Mouse (Mus musculus) megakaryocyte, adult 5-6 weeks (primary cell): ENCODE measurements around the gene Lonrf3. TPM values are rescaled to one million over a fixed set of nuclear protein-coding genes. Genes with fewer than 3 reads are reported as not detected.

Source experiments
- ATAC-seq: 2 replicates; pipeline ENCODE4 v1.8.0; 2016; ENCODE audit warnings: mild to moderate bottlenecking, inconsistent platforms; ENCODE audit not compliant: poor library complexity, severe bottlenecking
- total RNA-seq, 2 experiments: library from RNA; stranded (forward) in 1 of 2; stranded (reverse) in 1 of 2; fragments of 153-499, 151-499 nt in 1 of 2; fragments of 221-1000, 200-1000 nt in 1 of 2; gene quantifications; 2 replicates each; pipeline versions ENCODE4 v1.2.3 to v1.2.4; 2015 to 2017

Gene Lonrf3
- 10.9 and 11.1 TPM in 2 replicates for total RNA-seq (2015)
- 23.8 and 25.8 TPM in 2 replicates for total RNA-seq (2017)

DNA sequence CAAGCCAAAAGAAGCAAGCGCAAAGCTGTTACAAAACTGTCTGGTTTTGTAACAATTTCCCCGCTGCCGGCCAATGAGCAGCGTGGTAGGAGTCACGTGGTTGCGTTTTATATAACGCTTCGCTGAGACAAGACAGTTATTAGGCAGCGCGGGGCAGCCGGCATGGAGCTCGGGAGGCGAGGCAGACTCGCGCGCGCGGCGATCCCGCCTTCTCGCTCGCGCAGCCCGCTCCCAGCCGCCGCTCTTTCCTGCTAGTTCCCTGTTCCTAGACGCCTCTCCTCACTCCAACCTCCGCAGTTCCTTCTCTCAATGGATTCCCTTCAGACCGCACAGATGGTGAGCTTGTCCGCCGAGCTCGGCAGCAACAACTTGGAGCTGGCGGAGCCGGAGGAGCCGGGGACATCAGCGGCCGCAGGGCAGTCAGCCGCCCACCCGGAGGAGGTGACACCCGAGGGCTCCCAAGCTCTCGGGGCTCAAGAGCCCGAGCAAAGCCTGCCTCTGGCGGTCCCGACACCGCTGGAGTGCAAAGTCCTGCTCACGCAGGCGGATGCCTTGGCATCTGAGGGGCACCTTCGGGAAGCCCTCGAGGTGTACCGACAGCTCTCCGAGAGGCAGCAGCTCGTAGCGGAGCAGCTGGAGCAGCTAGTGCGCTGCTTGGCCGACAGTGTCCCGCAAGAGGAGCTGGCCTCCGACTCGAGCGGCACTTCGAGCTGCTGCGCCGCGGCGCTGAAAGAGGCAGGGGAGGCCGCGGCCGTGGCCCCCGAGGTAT lies at the start of gene Lonrf3:
Lonrf3 (plus strand) TSS at position 83 of the 769 bp plus-strand sequence.
- ATAC-seq, result peak; percentile 79

DNA sequence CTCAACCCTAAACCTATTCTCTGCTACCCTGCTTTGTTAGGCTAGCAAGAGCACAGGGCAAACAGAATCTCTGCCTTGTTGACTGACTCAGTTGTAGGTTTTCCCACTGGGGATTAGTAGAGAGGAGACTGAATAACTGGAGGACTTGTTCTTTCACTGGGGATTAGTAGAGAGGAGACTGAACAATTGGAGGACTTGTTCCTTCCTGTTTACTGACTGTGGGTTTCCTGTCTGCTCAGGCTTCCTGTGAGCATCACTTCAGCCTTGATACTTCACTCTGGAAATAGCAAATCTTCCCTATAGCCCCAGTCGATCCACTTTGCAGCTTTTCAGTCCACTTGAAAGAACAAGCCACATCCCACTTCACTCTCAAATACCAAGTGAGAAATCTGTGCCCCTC lies 49.4 kb upstream of the Lonrf3 start:
- no peak for ATAC-seq

DNA sequence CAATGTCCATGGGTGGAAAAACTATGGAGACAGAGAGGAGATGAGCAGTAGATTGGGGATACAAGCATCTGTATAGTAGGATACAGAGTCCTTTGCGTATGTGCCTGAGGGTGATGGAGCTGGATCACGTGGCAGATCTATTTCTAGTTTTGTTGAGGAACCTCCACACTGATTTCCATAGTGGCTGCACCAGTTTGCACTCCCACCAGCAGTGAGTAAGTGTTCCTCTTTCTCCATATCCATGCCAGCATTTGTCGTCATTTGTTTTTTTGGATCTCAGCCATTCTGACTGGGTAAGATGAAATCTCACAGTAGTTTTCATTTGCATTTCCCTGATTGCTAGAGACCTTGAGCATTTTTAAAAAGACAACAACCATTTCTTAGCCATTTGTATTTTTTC lies 16.7 kb upstream of the Lonrf3 start:
- ATAC-seq, result no peak

DNA sequence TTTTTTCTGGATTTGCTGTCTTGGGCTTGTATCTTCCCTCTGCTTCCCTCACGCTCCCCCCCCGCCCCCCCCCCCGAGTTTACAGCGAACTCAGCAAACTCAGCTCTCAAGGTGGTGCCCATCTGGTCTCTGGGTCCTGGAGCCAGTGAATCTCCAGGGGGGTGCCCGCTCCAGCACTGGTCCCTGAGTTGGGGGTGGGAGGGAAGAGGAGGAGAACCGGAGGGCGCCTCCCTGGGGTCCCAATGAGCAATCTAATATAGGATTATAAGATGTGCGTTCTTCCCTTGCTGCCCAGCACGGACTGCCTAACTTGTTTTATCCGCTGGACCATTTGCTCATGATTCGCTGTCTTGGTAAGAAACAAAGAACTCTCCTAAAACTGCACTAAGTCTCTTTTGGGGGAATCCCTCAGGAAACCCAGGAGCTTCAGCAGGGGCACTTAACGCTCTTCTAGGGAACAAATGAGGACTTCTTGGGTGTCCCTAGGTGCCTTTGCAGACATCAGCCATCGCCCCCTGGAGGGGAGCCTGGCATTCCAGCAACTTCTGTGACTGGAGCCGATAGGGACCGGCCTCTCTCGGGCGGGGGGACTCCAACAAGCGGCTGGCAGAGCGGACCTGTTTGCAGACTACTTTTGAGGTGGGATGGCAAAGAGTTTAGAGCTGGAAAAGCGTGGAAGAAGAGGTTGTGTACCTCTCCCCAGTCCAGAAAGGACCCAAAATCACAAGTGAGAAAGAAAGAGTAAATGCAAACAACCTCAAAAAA lies 480 bp upstream of the Lonrf3 start:
- ATAC-seq, result peak; percentile 51; the same call in 1 of the 2 replicates

DNA sequence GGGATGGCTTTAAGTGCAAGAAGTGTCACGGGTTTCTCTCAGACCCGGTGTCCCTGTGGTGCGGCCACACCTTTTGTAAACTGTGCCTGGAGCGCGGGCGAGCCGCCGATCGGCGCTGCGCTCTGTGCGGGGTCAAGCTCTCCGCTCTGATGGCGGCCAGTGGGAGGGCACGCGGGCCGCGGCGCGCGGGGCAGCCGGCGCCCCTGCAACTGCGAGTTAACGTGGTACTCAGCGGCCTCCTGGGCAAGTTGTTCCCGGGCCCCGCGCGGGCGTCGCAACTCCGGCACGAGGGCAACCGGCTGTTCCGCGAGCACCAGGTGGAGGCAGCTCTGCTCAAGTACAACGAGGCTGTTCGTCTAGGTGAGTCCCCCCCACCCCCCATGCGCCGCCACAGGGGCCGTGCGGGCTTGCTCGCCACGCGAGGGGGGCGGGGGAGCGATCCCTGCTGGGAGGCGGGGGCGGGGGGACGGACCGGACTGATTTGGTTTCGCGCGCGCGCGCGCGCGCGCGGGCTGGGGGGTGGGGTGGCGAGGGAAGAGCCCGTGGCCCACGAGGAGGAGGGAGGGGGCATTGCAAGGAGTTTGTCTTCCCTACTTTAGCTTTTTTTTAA lies 992 bp downstream of the Lonrf3 start:
- ATAC-seq, result no peak

DNA sequence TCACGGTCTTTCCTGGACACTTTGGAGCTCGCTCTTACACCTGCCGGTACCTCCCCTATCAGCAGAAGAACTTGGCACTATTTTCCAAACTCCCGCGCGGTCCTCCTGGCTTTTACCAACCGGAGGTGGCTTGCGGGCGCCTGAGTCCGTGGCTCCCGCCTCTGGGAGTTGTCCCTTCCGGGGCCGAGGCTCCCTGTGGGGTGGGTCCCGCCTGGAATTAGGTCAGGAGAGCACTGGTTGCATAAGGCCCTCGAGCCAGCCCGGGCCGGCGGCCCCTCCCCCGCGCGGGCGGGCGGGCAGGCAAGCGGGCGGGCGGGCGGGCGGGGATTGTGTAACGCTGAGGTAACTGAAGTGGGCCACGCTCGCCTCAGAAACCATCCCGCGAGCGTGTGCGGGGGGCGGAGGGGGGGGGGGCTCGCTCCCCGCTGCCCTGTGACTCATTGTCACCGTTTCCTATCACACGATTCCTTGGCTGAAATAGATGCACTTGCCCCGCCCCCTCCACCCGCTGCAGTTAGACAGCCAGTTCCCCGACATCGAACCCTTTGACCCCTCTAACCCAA lies 1.8 kb downstream of the Lonrf3 start:
- ATAC-seq, result peak; percentile 41

DNA sequence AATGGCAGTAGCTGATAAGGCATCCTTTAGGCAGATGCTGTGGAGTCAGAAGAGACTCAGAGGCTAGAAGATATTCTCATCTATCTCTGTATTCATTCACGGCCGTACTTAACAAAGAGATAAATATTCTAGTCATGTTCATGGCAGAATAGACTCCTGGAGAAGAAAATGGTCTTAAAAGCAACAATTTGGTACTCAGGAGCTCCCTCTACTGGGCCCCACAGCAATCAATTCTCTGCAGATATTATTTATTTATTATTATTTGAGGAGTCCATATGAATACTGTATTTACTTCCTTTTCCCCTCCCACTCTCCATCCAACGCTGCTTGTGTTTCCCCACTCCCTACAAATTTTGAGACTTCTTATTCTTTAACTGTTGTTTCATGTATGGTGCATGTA lies 24.3 kb downstream of the Lonrf3 start:
- no peak for ATAC-seq

DNA sequence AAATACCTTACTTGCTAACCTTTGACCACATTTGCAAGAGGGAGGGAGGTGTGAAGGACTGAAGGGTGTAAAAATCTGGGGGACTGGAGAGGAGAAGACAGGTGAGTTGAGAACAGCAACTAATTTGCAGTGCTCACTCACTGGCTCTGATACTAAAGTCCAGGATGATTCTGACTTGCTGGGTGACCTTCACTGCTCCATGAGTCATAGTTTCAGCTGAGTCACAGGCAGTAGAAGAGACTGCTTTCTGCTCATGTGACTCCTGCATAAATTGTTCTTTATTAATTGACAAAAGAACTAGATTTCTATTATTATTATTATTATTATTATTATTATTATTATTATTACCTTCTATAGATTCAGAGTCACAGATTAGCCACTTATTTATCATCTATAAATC lies 57.2 kb downstream of the Lonrf3 start:
- no peak for ATAC-seq

DNA sequence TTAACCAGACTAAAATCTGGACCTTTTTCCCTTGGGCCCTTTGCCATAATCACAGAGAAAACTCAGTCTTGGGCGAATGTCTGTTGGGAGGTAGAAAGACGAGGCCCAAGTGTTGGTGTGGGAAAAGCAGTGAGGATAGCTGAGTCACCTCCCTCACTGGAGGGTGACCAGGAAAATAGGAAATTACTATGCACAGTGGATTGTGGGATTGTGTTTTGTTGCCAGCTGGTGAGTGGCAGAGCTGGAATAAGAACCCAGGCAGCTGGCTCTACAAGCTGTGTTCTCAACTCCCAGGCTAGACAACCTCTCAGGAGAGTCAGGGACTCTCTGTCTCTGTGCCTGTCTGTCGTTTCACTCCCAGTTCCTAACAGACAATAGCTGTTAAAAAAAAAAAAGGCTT lies 61.8 kb downstream of the Lonrf3 start:
- ATAC-seq, result no peak

DNA sequence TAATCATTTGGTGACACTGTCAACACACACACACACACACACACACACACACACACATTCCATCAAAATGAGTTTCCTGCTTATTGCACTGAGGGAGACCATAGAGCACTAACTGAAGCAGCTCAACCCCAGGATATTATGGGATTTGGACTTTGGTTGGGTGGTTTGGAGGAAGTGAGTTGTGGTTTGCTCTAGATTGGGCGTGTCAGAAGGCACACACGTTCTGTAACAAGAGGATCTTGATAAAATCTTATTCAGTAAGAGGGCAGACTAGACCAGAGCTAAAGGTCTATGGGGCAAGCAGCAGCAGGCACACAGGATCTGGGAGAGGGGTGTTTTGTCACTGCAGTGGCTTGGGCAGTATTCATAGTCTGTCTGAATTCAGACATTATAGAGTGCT lies 62.4 kb downstream of the Lonrf3 start:
- 0 out of 2 replicates have a peak, but pooled peaks have one; percentile 12 for ATAC-seq

DNA sequence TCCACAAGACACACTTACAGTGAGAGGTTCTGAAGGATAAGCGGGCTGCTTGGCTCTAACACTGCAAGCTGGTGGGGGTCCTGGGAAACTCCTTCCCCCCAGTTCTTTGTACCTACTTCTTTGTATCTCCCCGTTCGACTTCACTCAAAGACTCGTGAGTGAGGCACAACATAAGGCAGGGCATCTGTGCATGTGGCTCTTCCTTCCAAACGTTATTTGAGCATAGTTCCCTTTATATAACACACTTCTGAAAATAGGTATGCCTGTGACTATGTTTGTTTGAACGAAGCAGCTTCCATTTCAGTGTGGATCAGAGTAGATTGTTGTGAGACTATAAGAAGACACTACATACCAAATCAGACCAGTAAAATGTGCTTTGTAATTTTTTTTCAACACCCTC lies 64.5 kb downstream of the Lonrf3 start:
- no peak for ATAC-seq

DNA sequence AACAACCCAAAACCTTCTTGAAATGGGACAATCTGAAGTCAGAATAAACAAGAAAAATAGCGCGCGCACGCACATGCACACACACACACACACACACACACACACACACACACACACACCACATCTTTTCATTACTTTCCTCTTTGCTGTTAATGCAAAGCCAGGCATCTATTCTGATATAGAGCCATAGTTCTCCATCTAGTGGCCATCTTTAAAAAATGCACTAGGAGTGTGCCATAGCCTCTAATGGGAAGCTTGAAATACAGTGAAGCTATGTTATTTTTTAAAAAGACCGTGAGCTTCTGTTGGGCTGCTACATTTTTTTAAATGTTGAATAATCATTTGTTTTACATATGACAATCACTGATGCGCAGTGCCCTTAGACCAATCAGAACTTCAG lies 65.1 kb downstream of the Lonrf3 start:
- no peak for ATAC-seq

DNA sequence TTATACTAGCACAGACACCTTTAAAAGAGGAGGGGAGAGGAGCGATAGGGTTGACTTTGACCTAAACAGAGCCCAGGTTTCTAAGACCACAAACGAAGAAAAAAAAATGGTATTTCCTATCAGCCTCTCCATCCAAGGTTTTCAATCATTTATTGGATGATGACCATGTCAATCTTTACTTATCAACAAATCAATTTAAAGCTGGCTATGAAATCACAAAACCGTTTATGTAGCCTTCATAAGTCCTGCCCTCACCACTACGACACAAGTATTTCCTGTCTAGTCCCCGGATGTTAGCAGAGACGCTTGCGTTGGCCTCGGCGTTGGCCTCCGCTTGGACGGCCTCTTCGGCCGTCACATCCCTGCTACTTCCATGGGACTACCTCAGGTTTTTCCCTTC lies 72.8 kb downstream of the Lonrf3 start, which contains the start of gene Gm6268:
Gm6268 (plus strand) TSS at position 301 of the 400 bp plus-strand sequence.
- no peak for ATAC-seq

DNA sequence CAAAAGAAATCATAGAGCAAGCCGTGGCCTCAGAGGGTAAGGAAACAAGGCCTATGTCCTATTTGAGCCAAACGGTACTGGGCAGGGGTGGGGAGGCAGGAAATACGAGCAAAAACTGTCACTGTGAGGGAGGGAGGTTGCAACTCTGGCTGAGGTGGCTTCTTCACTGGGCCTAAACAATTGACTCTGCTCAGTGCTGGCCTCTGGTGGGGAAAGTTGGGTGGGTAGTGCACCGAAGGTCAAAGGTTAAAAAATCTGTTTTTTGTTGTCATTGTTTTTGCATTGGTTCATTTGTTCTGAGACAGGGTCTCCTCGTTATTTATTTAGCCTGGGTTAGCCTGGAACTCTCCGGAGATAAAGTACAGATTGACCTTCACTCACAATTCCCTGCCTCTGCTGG lies 74.2 kb downstream of the Lonrf3 start:
- no peak for ATAC-seq

Other genes starting within 250 kb of the Lonrf3 start
- gene Il13ra1, start 216.2 kb upstream of the Lonrf3 start, total RNA-seq (2015), result 35.5 and 36.7 TPM in 2 replicates
- gene Il13ra1, start 216.2 kb upstream of the Lonrf3 start, total RNA-seq (2017), result 33.8 and 34.1 TPM in 2 replicates
- not detected in 2 replicates for gene Zcchc12, start 132.4 kb upstream of the Lonrf3 start, total RNA-seq (2015)
- gene Zcchc12, start 132.4 kb upstream of the Lonrf3 start, total RNA-seq (2017), result not detected in 2 replicates
- gene Gm6268, start 72.9 kb downstream of the Lonrf3 start, total RNA-seq (2015), result not detected in 2 replicates
- gene Gm6268, start 72.9 kb downstream of the Lonrf3 start, total RNA-seq (2017), result not detected in 2 replicates
- not detected in 2 replicates for gene Gm14569, start 163.5 kb downstream of the Lonrf3 start, total RNA-seq (2015)
- not detected in 2 replicates for gene Gm14569, start 163.5 kb downstream of the Lonrf3 start, total RNA-seq (2017)